Mouse (Mus musculus) stomach, postnatal 0 days (tissue): ENCODE results near the gene Vmn1r103. TPM values are rescaled to one million over a fixed set of nuclear protein-coding genes. Genes with fewer than 3 reads are reported as not detected.
"Not testable (repeated sequence)": the region's sequence is repeated elsewhere in the genome, so short reads cannot be mapped to it uniquely, and the experiment has no call there.

Experiments used
- ATAC-seq: fragments of 200-750 bp; cut with Nextera tagmentation; 2 replicates; pipeline ENCODE4 v1.8.0; 2017; ENCODE audit not compliant: low FRiP score, low TSS enrichment
- DNase-seq: peaks from one replicate; pipeline ENCODE4 v3.0.0-alpha.2; 2016; ENCODE audit warnings: low spot score
- H3K27ac ChIP-seq: fragments of 300-500 bp; sonication (generic); replicated peaks from 2 replicates; pipeline ENCODE4 v1.5.1; 2014; ENCODE audit warnings: mild to moderate bottlenecking, control low read depth
- H3K27me3 ChIP-seq: fragments of 300-500 bp; sonication (generic); 2 replicates; pipeline ENCODE4 v1.6.1; 2014; ENCODE audit warnings: low read length; ENCODE audit not compliant: control insufficient read depth, insufficient read depth
- H3K36me3 ChIP-seq: fragments of 300-500 bp; sonication (generic); 2 replicates; pipeline ENCODE4 v1.6.1; 2014; ENCODE audit warnings: low read length, mixed read lengths; ENCODE audit not compliant: control insufficient read depth, insufficient read depth
- H3K4me1 ChIP-seq: fragments of 300-500 bp; sonication (generic); replicated peaks from 2 replicates; pipeline ENCODE4 v1.6.1; 2014; ENCODE audit warnings: antibody characterized with exemption; ENCODE audit not compliant: control insufficient read depth, insufficient read depth
- H3K4me2 ChIP-seq: fragments of 300-500 bp; sonication (generic); replicated peaks from 2 replicates; pipeline ENCODE4 v1.6.1; 2014; ENCODE audit warnings: low read depth, mild to moderate bottlenecking, control low read depth, moderate library complexity
- H3K4me3 ChIP-seq: fragments of 300-500 bp; sonication (generic); 2 replicates; pipeline ENCODE4 v1.5.1; 2014; ENCODE audit warnings: low read depth, low read length, control low read depth
- H3K9ac ChIP-seq: fragments of 300-500 bp; sonication (generic); 2 replicates; pipeline ENCODE4 v1.6.1; 2014; ENCODE audit warnings: mild to moderate bottlenecking, low read length, control low read depth, mixed read lengths
- H3K9me3 ChIP-seq: fragments of 300-500 bp; sonication (generic); 2 replicates; pipeline ENCODE4 v1.6.1; 2016; ENCODE audit warnings: low read length; ENCODE audit not compliant: control insufficient read depth
- WGBS: fragments of 180-500 bp; shearing (Covaris S2); extraction: QIAGEN DNeasy Blood & Tissue Kit; methylation state at CpG from one replicate; pipeline ENCODE4 v1.1.7; 2014; 5-methylcytosine and 5-hydroxymethylcytosine counted together
- polyA plus RNA-seq: library from polyadenylated mRNA; unstranded; fragments of >200 nt; fragmentation: Nextera tagmentation; extraction: Ambion mirVana; gene quantifications from 2 replicates; pipeline ENCODE4 v1.2.1, GENCODE M21; 2015

Gene Vmn1r103
- not detected in 2 replicates for polyA plus RNA-seq

DNA sequence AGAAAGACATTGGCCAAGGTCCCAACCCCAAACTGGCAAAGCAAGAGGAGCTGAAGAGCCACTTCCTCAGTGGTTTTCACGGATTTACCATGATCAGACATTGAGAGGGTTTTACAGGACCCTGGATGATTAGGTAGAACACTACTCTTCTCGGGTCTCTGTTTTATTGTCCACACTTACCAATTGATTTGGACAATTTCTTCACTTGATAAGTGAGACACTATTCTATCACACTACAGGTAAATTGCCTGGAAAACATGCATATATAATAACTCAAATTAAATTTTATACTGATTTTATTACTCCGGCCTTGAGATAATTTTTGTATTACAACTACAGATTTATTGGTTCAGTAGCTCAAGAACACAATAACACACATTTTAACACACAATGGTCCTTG is at the start of gene Vmn1r103:
TSS of gene Vmn1r103 (minus strand) at position 101 of the 400 bp plus-strand sequence.
- ATAC-seq, H3K4me2 ChIP-seq, H3K9me3 ChIP-seq: not testable (repeated sequence)

DNA sequence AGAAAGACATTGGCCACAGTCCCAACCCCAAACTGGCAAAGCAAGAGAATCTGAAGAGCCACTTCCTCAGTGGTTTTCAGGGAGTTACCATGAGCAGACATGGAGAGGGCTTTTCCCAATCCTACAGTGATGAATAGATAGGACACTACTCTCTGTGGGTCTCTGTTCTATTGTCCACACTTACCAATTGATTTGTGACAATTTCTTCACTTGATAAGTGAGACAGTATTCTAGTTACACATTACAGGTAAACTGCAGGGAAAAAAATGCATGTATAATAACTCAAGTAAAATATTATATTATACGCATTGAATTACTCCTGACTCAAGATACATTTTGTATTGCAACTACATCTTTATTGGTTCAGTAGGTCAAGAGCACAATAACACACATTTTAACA is 35.3 kb upstream of the Vmn1r103 start, which contains the start of gene Gm5726:
TSS of gene Gm5726 (minus strand) at position 101 of the 400 bp plus-strand sequence.
- no CpG with 5 or more reads among the region's 1 CpGs for WGBS
- not testable (repeated sequence) for DNase-seq, H3K4me1 ChIP-seq, ATAC-seq, H3K27ac ChIP-seq, H3K36me3 ChIP-seq, H3K4me3 ChIP-seq, H3K4me2 ChIP-seq, H3K9me3 ChIP-seq, H3K27me3 ChIP-seq, H3K9ac ChIP-seq

More for the DNA sequence above, at the start of gene Vmn1r103:
- WGBS, result no CpG with 5 or more reads among the region's 3 CpGs
- H3K27me3 ChIP-seq, H3K36me3 ChIP-seq, H3K4me3 ChIP-seq, H3K9ac ChIP-seq, H3K4me1 ChIP-seq, DNase-seq, H3K27ac ChIP-seq: not testable (repeated sequence)

DNA sequence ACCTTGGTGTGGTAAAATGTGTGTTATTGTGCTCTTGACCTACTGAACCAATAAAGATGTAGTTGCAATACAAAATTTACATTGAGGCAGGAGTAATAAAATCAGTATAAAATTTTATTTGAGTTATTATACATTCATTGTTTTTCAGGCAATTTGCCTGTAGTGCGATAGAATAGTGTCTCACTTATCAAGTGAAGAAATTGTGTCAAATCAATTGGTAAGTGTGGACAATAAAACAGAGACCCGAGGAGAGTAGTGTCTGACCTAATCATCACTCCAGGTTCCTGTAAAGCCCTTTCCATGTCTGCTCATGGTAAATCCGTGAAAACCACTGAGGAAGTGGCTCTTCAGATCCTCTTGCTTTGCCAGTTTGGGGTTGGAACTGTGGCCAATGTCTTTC is 23.2 kb upstream of the Vmn1r103 start, which contains the start of gene Vmn1r104:
TSS of gene Vmn1r104 (plus strand) at position 301 of the 400 bp plus-strand sequence.
- H3K36me3 ChIP-seq, H3K27me3 ChIP-seq, H3K27ac ChIP-seq, H3K9ac ChIP-seq, H3K9me3 ChIP-seq, DNase-seq, H3K4me3 ChIP-seq, ATAC-seq, H3K4me2 ChIP-seq, H3K4me1 ChIP-seq: not testable (repeated sequence)
- no CpG with 5 or more reads among the region's 3 CpGs for WGBS

DNA sequence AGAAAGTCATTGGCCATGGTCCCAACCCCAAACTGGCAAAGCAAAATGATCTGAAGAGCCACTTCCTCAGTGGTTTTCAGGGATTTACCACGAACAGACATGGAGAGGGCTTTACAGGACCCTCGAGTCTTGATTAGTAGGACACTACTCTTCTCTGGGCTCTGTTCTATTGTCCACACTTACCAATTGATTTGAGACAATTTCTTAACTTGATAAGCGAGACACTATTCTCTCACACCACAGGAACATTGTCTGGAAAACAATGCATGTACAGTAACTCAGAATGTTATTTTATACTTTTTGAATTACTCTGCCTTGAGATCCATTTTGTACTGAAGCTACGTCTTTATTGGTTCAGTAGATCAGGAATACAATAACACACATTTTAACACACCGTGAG is 35.5 kb downstream of the Vmn1r103 start, which contains the start of gene Gm10670:
TSS of gene Gm10670 (minus strand) at position 101 of the 400 bp plus-strand sequence.
- not testable (repeated sequence) for H3K4me1 ChIP-seq, H3K9me3 ChIP-seq, H3K4me3 ChIP-seq, H3K9ac ChIP-seq, DNase-seq, ATAC-seq, H3K4me2 ChIP-seq, H3K27ac ChIP-seq, H3K27me3 ChIP-seq, H3K36me3 ChIP-seq
- WGBS, result no CpG with 5 or more reads among the region's 5 CpGs

Other genes with a start within 250 kb of the Vmn1r103 start
- 0.15 TPM in 1 of 2 replicates, not detected in the other for gene Gm5890, start 247.7 kb downstream of the Vmn1r103 start, polyA plus RNA-seq
- gene Gm4133, start 176.5 kb downstream of the Vmn1r103 start, polyA plus RNA-seq, result not detected in 2 replicates
- gene Gm5728, start 135.1 kb downstream of the Vmn1r103 start, polyA plus RNA-seq, result not detected in 2 replicates
- not detected in 2 replicates for gene Vmn1r100, start 92.6 kb downstream of the Vmn1r103 start, polyA plus RNA-seq
- gene Vmn1r101, start 67.9 kb downstream of the Vmn1r103 start, polyA plus RNA-seq, result not detected in 2 replicates
- not detected in 2 replicates for gene Gm10670, start 35.6 kb downstream of the Vmn1r103 start, polyA plus RNA-seq
- not detected in 2 replicates for gene Vmn1r104, start 23.3 kb upstream of the Vmn1r103 start, polyA plus RNA-seq
- not detected in 2 replicates for gene Gm5726, start 35.2 kb upstream of the Vmn1r103 start, polyA plus RNA-seq
- not detected in 2 replicates for gene Gm4141, start 65.7 kb upstream of the Vmn1r103 start, polyA plus RNA-seq
- gene Gm4513, start 88.5 kb upstream of the Vmn1r103 start, polyA plus RNA-seq, result not detected in 2 replicates
- gene Vmn1r107, start 158.4 kb upstream of the Vmn1r103 start, polyA plus RNA-seq, result not detected in 2 replicates
- not detected in 2 replicates for gene Vmn1r111, start 192.7 kb upstream of the Vmn1r103 start, polyA plus RNA-seq
- gene Gm10668, start 220.1 kb upstream of the Vmn1r103 start, polyA plus RNA-seq, result not detected in 2 replicates